Mouse (Mus musculus): ENCODE data around the gene Surf6. TPM values are rescaled to one million over a fixed set of nuclear protein-coding genes. Genes with fewer than 3 reads are reported as not detected.
A peak's percentile ranks its signal among the peaks of the same experiment; 100 is the strongest.

Gene Surf6
- total RNA-seq (2021), result 10 to 100 TPM; 24.5 to 25.6 TPM

DNA sequence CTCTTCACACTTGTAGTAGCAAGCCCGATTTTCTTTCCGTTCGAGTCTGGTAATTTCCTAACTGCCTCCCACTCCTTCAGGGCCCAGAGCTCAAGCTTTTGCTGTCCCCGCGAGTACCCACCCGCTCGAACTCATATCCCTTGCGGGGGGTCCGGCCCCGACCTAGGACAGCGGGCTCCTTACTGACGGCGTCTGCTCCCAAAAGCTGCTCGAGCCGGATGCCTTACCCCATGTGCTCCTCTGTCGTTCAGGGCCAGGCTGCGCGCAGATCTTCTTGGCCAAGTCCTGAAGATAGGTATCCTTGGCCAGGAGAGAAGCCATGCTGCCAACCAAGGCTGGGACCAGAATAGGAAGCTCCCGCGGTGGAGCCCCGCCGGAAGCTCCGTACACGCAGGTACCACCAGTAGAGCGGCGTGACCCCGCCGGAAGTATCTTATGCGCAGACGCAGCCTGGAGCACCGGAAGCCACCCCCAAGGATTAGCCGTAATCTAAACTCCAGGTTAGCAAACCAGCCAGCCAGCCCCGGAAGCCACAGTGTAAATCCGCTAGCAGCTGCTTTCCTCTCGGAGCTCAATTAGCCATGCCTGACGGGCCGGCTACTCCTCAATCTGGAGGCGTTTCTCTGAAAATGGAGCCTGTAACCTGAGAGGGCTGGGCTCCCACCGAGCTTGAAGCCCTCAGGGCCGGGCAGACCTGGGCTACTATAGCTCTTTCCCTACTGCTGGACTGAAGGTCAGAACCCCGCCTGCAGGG is at the start of gene Surf6:
Gene Surf6 (minus strand): TSS at position 413 of the 754 bp plus-strand sequence.
- peak; percentile 96 to 97 for DNase-seq

DNA sequence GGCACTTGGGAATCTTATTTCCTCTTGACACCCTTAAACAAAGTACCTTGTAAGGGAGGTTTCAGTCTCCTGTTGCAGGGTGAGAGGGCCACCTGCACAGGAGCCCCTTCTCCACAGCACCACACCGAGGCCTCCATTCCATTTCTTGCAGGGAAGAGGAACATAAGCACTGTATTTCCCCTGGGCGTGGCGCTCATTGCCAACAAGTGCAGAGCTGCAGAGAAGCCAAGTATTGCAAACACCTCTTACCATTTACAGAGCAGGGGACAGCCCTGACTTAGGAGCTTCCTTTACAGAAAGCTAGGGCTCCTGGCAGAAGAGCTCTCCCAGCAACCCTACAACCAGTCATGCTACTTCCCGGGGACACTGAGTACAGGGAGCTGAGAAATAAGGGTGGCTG is 49.5 kb upstream of the Surf6 start:
- DNase-seq, result no peak

DNA sequence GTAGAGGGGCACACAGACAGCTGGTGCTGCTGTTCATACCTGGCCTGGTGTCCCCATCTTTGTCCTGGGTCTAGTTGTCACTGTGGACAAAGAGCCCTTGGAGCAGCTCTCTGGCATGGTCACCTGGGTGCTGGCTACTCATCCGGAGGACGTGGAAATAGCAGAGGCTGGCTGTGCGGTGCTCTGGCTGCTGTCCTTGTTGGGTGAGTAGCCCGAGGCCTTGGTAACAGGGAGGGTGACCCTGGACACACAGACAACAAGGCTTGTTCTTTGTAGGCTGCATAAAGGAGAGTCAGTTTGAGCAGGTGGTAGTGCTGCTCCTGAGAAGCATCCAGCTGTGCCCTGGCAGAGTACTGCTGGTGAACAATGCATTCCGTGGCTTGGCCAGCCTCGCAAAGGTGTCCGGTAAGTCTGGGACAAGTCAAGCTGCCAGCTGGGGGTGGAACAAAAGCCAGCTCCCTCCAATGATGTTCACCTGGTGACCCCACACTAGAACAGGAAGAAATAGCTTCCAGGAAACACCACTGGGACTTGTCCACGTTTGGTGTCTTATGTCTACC is 48.7 kb upstream of the Surf6 start:
- DNase-seq, result no peak

DNA sequence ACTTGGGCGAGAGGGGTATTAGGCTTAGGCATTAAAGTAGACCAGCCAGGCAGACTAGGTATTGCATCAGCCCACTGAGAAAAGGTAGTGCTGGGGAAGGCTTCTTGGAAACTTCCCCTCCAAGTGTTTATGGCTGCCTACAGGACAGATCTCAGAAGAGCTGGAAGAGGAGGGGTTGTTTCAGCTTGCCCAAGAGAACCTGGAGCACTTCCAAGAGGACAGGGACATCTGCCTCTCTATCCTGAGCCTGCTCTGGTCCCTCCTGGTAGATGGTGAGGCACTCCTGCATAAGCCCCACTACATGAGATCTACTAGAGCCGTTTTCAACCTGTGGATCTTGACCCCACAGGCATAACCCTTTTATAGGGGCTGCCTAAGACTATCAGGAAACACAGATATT is 47.7 kb upstream of the Surf6 start:
- no peak for DNase-seq

DNA sequence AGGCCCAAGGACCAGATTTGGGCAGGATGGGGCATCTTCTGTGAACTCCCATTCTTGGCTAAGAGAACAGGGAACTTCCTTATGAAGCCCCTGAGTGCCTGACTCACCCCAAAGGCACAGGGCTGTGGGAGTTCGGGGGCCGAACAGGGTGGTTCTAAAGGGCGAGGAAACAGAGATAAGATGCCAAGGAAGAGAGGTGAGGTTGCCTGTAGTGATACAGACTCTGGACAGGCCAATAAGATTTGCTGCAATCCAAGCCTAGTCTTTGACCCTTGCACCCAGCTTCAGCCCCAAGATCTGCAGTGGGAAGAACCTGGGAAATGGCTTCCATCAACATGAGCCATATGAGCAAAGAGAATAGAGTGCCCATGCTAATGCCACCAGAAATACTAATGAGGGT is 40.6 kb upstream of the Surf6 start:
- DNase-seq, result no peak

DNA sequence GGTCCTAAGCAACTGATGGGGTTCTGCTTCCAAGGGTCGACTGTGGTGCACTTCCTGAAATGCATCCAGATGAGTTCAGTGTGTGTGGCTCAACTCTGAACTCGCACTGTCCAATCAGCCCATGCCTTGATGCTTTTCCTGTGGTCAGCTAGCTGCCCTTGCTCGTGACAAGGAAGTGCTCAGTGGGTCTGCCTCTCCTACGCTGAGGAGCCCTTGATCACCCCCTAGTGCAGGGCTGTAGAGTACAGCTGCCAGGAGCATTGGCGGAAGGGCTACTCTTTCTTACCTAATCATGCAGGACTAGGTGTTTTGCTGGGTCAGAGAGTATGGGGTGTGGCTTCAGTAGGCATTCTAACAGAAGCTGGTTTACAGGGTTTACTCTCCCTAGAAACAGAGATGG is 38.9 kb upstream of the Surf6 start:
- DNase-seq, result no peak

DNA sequence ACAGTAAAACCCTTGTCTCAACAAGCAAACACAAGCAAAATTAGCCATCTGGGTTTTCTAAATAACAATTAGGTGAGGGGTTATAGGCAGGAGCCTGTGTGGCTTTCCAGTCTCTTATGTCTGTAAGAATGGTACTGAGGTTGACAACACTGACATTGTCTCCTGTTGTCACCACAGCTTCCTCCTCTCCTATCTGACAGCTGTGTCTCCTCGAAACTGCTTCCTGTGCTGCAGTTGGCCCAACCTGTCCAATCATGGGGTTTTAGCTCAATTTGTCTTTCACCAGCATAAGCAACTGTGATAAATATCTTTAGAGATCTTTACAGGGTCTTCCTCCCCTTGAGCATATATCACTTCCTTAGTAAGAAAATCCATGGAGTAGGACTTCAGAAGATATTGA is 33.7 kb upstream of the Surf6 start:
- DNase-seq, result no peak

DNA sequence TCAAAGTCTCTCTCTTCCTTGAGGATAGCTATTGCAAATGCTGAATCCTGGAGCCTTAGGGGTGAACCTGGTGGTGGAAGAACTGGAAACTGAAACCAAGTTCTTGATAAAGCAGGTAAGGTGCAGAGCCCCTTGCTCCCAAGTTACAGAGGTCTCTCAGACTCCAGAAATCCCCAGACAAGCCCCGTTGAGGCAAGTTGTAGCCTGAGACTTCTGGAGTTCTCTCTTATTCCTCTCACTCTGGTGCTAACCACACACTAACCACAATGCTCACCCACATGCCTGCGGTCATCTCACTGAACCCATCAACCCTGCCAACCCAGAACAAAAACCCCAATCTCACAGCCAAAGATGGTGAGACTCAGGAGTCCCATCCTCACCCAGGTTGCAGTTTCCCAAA is 32.6 kb upstream of the Surf6 start:
- DNase-seq, result no peak

DNA sequence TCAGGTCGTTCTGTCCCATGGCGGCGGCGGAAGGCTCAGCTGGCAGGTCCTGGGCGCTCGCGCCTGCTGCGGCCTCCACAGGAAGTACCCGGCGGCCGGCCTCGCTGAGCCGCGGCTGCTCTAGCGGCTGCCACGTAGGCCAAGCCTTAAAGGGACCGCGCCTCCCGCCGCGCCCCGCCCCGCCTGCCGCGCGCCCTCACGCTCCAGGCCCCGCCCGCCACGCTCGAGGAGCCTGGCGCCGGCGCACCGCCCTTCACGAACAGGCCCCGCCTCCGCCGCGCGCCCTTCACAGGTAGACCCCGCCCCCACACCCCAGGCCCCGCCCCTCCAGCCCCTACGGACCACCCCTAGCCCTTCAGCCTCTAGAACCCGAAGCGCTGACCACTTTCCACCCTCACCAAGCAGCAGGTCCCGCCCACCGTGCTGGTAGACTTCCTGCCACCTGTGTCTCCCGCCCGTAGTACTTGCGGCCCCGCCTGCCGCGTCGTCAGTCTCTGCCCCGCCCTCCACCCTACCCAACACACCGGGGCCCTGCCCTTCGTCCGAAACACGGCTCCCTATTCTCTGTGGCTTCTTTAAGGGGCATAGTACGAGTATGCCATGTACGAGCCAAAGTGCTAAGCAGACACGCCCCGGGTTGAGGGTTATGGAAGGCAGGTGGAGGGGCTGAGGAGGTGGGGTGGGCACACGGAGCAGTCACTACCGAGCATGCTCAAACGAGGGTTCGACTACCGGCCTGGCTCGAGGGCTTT is 30.8 kb upstream of the Surf6 start, which contains the start of the genes Surf4 and Stkld1:
Gene Surf4 (minus strand): TSS at position 625 of the 752 bp plus-strand sequence.
Gene Stkld1 (plus strand): TSS at position 744 of the 752 bp plus-strand sequence.
- peak; percentile 90 to 91 for DNase-seq

DNA sequence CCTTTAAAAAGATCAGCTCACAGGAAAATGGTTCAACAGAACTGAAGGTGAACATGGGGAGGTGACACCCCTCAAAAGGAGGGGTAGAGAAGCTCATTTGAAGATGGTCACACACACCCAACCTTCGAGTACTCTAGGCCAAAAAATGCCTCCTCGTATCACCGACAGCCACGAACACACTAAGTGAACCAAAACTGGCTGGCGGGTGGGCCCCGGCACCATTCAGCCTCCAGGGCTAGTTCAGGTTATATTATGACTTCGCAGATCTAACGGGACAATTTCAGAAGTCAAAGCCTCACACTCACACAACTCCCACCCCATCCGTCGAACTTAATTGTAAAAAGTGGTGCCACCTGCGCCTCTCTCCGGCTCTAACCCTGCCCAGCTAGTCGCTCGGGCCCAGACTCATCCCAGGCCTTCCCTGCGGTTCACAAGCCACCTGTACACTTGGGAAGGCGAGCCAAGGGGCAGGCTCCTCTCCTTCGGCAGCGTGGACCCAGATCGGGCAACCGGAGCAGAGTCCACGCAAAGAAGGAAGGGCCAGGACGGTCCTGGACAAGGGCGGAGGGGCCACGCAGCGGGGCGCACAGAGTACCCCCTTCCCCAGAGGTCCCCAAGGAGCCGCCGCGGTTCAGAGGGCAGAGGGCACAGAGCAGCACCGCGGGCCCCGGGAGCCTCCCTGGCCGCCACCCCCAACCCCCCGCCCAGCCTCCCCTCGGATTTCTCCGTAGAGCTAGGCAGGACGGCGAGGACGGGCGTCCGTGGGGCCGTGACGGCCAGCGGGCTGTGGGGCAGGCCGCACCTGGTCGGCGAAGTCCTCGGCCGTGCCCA is 30.0 kb upstream of the Surf6 start:
- DNase-seq, result no peak

DNA sequence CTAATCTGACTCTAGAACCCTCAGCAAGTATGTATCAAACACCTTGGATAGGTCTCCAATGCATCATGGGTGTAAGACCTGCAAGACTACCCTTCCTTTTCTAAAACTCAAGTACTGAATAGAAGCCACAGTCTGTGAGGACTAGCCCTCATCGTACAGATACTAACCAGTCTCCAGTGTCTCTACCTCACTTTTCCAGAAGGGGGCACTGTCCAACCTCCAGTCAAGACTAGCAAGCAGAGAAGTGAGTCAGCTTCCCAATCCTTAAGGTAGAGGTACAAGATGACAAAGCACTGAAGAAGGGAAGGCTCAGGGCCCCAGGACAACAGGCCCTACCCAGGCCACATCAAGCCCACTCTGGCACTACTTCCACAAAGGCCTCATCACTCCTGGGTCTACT is 27.7 kb upstream of the Surf6 start:
- peak in 1 of 2 experiments; percentile 35 for DNase-seq

DNA sequence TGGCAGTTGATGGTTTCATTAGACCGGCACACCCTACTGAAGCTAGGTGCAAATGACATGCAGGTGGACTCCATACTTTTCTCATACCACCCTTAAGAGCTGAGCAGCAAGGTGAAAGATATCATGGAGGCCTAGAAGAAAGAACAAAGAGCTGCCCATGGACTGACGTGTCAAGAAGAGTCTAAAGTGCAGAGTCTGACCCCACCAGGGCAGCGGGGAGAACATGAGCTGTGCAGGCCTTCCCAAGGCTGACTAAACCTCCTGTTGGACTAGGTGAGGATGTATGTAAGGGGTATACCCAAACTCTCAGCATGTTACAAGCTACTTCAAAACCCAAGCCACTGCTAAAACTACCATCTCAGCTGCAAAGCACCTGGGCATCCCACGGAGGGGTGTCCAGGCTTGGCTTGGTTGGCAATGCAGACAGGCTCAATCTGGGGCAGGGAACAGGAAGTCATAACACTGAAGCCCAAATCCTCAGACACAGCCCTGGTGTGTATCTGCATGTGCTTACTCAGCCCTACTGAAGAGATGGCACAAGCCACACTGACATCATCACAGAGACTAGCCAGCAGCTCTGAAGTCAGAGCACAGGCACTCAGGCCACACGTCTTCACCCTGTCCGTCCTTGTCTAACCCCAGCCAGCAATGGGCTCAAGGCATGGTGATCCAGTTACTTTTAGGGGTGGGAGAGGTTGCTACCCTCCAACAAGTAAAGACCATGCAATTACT is 25.2 kb upstream of the Surf6 start:
- DNase-seq, result no peak

DNA sequence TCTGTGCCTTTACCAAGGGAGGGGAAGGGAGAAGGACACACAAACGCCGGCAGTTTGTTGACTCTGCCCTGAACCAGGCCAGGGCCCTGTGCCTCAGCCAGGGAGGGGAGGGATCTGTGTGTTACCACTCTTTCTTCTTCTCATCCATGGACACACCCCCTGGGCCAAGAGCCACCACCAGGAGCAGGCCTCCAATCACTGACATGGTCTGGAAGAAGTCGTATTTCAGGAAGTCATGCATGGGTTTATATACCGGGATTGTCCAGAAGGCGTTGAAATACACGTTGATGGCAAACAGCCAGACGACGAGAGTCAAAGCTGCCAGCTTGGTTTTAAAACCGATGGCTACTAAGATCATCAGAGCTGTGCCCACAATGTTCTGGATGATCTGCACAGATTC is 19.1 kb upstream of the Surf6 start:
- DNase-seq, result no peak

DNA sequence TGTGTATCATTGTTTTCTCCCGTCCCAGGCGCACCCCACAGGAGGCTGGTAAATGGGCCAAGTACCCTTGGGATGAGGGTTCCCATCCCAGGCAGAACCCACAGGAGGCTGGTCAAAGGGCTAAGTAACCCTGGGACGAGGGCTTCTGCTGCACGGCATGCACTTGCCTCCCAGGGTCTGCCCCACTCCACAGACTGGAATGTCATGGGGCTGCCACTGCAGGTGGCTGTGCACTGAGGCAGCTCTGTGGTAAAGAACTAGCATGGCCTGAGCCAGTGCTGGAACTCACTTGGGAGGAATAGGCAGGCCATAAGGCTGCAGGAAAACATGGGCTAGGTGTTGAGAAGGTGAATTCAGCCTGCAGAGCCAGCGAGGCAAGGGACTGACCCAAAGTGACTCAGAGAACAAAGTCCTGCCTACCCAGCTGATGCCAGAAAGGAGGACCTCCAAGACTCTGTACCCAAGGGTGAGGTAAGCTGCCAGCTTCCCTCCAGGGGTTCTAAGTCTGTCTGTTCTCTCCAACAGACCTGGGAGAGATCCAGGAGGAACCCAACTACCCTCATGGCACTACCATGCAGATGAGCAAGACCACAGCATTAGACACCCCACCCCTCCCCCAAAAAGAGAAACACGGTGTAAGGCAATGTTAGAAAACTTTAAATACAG is 17.6 kb upstream of the Surf6 start:
- no peak for DNase-seq

DNA sequence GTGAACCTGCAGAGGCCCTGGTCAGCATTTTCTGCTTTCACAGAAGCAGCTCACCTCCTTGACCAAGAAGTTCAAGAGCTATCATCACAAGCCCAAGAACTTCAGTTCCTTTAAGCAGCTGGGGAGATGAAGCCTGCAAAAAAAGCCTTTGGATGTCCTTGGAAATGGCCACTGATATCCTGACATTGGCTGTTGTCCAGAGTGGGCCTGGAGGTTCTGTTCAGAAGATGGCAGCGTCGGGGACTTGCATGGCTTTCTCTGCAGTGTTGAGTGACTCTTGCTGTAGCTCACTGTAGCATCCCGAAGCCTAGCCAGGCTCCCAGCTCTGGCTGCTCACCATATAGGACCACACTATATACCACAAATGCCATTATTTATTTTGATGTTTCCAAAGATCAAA is 17.0 kb upstream of the Surf6 start:
- DNase-seq, result no peak

DNA sequence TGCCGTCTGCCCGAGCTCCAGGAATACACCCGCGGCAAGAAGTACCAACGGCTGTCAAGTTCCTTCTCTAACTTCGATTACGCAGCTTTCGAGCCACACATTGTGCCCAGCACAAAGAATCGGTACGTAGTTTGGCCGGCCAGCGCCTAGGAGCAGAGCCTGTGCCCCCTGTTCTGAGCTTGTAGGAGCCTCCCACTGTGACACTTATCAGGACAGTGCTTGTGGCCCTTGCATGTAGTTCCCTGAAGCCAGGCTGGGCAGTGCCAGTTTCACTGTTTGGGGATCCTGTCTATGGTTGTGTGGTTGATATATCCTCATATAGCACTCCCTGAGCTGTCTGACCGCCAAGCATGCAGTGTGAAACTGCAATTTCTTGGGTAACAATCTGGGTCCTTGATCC is 14.1 kb upstream of the Surf6 start:
- no peak for DNase-seq

DNA sequence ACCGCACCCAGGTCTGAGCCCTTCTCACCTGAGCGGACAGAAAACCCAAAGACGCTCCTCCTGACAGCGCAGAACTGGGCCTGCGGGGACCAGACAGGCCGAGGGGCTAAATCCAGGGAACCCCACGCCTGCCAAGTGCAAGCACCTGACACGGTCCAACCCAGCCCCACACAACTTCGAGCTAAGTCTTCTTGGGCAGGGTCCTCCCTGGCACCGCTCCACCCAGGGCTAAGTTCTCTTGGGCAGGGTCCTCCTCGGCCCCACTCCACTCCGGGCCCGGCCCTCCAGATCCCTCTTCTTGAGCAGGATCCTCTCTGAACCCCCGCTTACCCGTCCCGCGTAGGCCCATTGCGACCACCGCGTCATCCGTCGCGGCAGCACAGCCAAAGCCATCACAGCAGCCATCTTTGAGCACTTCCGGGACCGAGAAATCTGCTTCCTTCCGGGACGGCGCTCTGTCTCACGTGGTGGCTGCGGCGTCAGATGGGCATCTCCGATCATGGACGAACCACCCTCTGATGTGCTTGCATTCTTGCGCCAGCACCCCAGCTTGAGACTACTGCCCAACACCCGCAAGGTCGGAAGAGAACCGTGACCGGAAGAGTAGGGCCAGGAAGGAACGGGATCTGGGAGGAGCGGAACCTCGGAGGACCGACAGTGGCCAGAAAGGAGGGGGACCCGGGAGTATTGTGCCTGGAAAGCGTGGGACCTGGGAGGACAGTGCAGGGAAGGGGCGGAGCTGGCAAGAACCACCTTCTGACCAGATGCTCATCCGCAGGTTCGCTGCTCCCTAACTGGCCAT is 13.4 kb upstream of the Surf6 start, which contains the start of the genes Surf2 and Surf1:
Gene Surf2 (plus strand): TSS at position 441 of the 802 bp plus-strand sequence.
Gene Surf1 (minus strand): TSS at position 604 of the 802 bp plus-strand sequence.
- DNase-seq, result peak; percentile 85 to 86

DNA sequence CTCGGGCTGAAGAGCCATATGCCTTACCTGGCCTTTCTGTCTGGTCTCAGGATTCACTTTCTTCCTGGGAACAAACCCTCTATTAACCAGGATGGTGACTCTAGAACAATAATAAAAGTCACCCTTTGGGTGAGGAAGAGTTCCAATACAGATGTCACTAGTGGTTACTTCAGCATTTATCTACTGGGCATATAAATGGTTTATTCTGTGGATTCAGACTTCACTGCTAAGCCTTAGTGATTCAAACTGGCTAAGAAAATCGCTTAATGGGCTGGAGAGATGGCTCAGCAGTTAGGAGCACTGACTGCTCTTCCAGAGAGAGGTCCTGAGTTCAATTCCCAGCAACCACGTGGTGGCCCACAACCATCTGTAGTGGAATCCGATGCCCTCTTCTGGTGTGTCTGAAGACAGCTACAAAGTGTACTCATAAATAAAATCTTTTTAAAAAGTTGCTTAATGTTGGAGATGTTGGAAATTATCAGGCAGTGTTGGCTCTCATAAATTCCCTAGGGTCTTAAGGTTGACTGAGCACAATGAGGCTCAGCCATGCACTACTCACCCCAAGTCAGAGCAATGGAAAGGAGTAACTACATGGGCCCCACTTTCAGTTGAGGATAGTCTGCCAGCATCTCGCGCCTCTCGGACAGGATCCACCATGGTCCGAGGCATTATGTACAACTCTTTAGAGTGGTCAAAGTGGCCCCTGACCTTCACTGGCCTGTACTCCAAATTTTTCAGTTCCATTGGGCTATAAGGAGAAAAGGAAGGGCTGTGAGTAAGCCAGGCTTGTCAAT is 11.7 kb upstream of the Surf6 start:
- DNase-seq, result no peak

DNA sequence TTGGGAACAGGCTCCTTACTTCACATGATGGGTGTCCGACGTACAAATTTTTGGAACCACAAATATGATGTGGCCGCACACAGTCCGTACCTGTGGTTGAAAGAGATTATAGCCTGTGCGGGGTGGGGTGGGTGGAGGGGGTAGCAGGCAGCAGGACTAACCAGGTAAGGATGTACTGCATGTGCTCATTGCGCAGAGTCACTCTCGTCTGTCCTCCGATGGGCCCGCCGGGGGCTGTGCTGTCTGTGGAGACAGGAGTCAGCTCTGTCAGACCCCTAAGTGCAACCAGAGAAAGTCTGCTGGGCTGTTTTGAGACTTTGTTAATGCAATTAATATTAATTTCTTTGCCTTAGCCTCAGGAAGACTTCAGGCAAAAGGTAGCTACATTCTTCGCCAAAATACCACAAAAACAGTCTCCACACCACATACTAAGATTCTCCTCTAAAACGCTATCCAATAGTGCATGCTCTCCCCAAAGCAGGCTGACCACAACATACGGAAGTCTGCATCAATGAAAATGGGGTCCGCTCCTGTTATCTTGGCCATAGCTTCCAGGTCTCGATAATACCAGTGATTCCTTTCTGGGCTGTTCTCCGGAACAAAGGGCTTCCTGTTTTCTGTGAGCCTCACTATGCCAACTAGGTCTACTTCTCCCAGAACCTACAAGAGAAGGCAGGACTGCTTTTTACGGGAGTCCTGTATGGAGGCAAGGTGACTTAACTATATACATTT is 10.9 kb upstream of the Surf6 start:
- DNase-seq, result no peak
